Mouse (Mus musculus): ENCODE data around the gene Mettl21a. TPM values are rescaled to one million over a fixed set of nuclear protein-coding genes. Genes with fewer than 3 reads are reported as not detected.

The Mettl21a gene
- polyA plus RNA-seq (2021; fragmentation: Nextera tagmentation) = 14.0 and 16.9 TPM in 2 replicates
- long read RNA-seq, experiment 1, transcript Mettl21a-202 (4 exons, 2,030 nt) = major isoform, 29 of 40 reads
- long read RNA-seq, experiment 1, transcript Mettl21a-201 (3 exons, 2,666 nt) = minor isoform, 8 of 40 reads
- long read RNA-seq, experiment 1, partial matches to known transcripts = 0 of 40 reads
- long read RNA-seq, experiment 1, other reads (novel, unspliced or antisense) = 3 of 40 reads
- long read RNA-seq, experiment 2, transcript Mettl21a-201 (3 exons, 2,666 nt) = minor isoform, 16 of 98 reads
- long read RNA-seq, experiment 2, transcript Mettl21a-202 (4 exons, 2,030 nt) = major isoform, 75 of 98 reads
- long read RNA-seq, experiment 2, partial matches to known transcripts = 1 of 98 reads
- long read RNA-seq, experiment 2, other reads (novel, unspliced or antisense) = 6 of 98 reads

DNA sequence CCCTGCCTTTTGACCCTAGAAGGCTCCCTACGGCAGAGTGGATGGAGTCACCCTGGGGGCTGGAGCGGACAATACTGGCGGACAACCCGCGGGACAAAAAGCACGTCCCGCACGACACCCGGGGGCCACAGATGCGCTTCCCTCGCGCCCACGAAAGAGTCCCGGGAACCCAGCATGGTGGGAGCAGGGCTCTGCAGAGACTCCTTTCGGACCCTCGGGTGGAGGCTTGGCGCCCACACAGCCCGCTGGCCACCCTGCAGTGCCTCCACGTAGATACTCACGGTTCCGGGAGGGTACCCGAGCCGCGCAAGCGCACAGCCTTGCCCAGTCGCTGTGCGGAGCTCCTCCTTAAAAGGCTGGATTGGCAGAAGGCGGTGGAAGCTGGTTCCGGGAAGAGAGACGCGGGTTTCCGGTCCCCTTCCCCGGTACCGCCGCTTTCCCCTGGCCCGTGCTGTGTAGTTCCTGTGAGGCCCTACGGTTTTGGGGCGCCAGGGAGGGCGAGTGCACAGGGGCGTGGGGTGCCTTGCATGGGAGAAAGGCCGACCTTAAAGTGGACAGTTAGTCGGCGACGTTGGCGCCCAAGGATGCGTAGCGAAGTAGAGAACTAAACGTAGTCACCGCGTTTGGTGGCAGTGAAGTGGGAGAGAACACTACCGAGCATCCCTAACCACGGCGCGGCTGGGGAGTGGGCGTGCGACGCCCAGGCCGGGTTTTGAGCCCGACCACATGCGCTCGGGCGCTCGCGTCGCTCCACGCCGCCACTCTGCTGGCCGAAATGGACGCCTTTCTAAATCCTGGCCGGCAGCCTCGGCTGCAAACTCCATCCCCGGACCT, at the start of gene Mettl21a:
Gene Mettl21a (minus strand): TSS at position 362 of the 834 bp plus-strand sequence.

Other genes starting within 250 kb of the Mettl21a start
- gene Creb1, start 84.6 kb downstream of the Mettl21a start, polyA plus RNA-seq (2021; fragmentation: Nextera tagmentation) = 10.7 and 13.9 TPM in 2 replicates
- 1.1 and 1.2 TPM in 2 replicates for gene Ccnyl1, start 73.2 kb upstream of the Mettl21a start, polyA plus RNA-seq (2021; fragmentation: Nextera tagmentation)
- 0.10 and 0.11 TPM in 2 replicates for gene Fzd5, start 120.5 kb upstream of the Mettl21a start, polyA plus RNA-seq (2021; fragmentation: Nextera tagmentation)